Mouse (Mus musculus) midbrain, embryonic 16.5 days (tissue): ENCODE data around the gene Gm20388. TPM values are rescaled to one million over a fixed set of nuclear protein-coding genes. Genes with fewer than 3 reads are reported as not detected.

Experiments used
- ATAC-seq: fragments of 200-750 bp; cut with Nextera tagmentation; 2 replicates; pipeline ENCODE4 v1.8.0; 2017; ENCODE audit warnings: moderate TSS enrichment
- H3K27ac ChIP-seq: fragments of 300-500 bp; sonication (generic); 2 replicates; pipeline ENCODE4 v1.5.1; 2014; ENCODE audit warnings: mild to moderate bottlenecking, low read length, mixed read lengths
- H3K27me3 ChIP-seq: fragments of 300-500 bp; sonication (generic); 2 replicates; pipeline ENCODE4 v1.6.1; 2014; ENCODE audit warnings: low read depth, low read length, mixed read lengths; ENCODE audit not compliant: control insufficient read depth, insufficient read depth
- H3K36me3 ChIP-seq: fragments of 300-500 bp; sonication (generic); 2 replicates; pipeline ENCODE4 v1.6.1; 2014; ENCODE audit warnings: mild to moderate bottlenecking, low read length, moderate library complexity, mixed read lengths; ENCODE audit not compliant: control insufficient read depth, insufficient read depth
- H3K4me1 ChIP-seq: fragments of 300-500 bp; sonication (generic); 2 replicates; pipeline ENCODE4 v1.6.1; 2014; ENCODE audit warnings: mild to moderate bottlenecking, low read length, mixed read lengths; ENCODE audit not compliant: control insufficient read depth, insufficient read depth
- H3K4me2 ChIP-seq: fragments of 300-500 bp; sonication (generic); 2 replicates; pipeline ENCODE4 v1.6.1; 2014; ENCODE audit warnings: mild to moderate bottlenecking, low read length, mixed read lengths
- H3K4me3 ChIP-seq: fragments of 300-500 bp; sonication (generic); 2 replicates; pipeline ENCODE4 v1.5.1; 2014; ENCODE audit warnings: low read depth, mild to moderate bottlenecking, low read length, moderate library complexity, mixed read lengths
- H3K9ac ChIP-seq: fragments of 300-500 bp; sonication (generic); 2 replicates; pipeline ENCODE4 v1.6.1; 2014; ENCODE audit warnings: low read depth, low read length, mixed read lengths
- H3K9me3 ChIP-seq: fragments of 300-500 bp; sonication (generic); replicated peaks from 2 replicates; pipeline ENCODE4 v1.6.1; 2014; ENCODE audit warnings: mild to moderate bottlenecking, low read length, mixed read lengths; ENCODE audit not compliant: control insufficient read depth, poor library complexity, severe bottlenecking
- WGBS: fragments of 180-500 bp; shearing (Covaris S2); extraction: QIAGEN DNeasy Blood & Tissue Kit; methylation state at CpG from one replicate; pipeline ENCODE4 v1.1.7; 2014; 5-methylcytosine and 5-hydroxymethylcytosine counted together
- polyA plus RNA-seq: library from polyadenylated mRNA; unstranded; fragments of >200 nt; fragmentation: Nextera tagmentation; extraction: Ambion mirVana; gene quantifications from 2 replicates; pipeline ENCODE4 v1.2.1, GENCODE M21; 2015

Gm20388 gene
- polyA plus RNA-seq, 1 experiment from 2014 or later: 7.5 TPM

- Histone ChIP-seq H3K9ac (peak overlapping the region; percentile 43; the same call in 1 of the 2 replicates), H3K27ac (peak overlapping the region; percentile 92), H3K4me3 (peak overlapping the region; percentile 20), H3K9me3 (no peaks in the 10 kb centered on the region), H3K36me3 (no peaks in the 10 kb centered on the region), H3K27me3 (no peaks in the 10 kb centered on the region), H3K4me2 (peak overlapping the region; percentile 45), H3K4me1 (peaks cover 16% of the 10 kb centered on the region)
- 2% methylated on average over 16 of the region's 17 CpGs for WGBS
- ATAC-seq: peak; percentile 66
Measured at GRCm38 (mm10) chr8:121697735-121698614, 1787.3 kb downstream of the Gm20388 start.

- Histone ChIP-seq H3K4me3 (peak overlapping the region; percentile 20), H3K9ac (peak overlapping the region; percentile 43; the same call in 1 of the 2 replicates), H3K4me2 (peak overlapping the region; percentile 45), H3K36me3 (no peaks in the 10 kb centered on the region), H3K27me3 (no peaks in the 10 kb centered on the region), H3K4me1 (peaks cover 16% of the 10 kb centered on the region), H3K27ac (peak overlapping the region; percentile 92), H3K9me3 (no peaks in the 10 kb centered on the region)
- WGBS: 6% methylated on average over 9 of the region's 9 CpGs
- 0 out of 2 replicates have a peak, but pooled peaks have one; percentile 9 for ATAC-seq
Measured at GRCm38 (mm10) chr8:121698615-121699101, 1788.0 kb downstream of the Gm20388 start.

- H3K27ac ChIP-seq: no peak overlapping the region
- no peaks in the 10 kb centered on the region for H3K27me3 ChIP-seq
- no peaks in the 10 kb centered on the region for H3K9me3 ChIP-seq
- ATAC-seq: no peak
- H3K4me2 ChIP-seq: no peak overlapping the region
- H3K9ac ChIP-seq: no peak overlapping the region
- peaks cover 16% of the 10 kb centered on the region for H3K4me1 ChIP-seq
- H3K36me3 ChIP-seq: no peaks in the 10 kb centered on the region
- H3K4me3 ChIP-seq: no peak overlapping the region
- 95% methylated on average over 2 of the region's 2 CpGs for WGBS
Measured at GRCm38 (mm10) chr8:121699936-121700335, 1789.3 kb downstream of the Gm20388 start.

- no peak overlapping the region for H3K4me3 ChIP-seq
Measured at GRCm38 (mm10) chr8:121705174-121705573, 1794.5 kb downstream of the Gm20388 start.

GRCm38 (mm10) chr8:121706956-121707355, 1796.3 kb downstream of the Gm20388 start:
- Histone ChIP-seq H3K4me1 (no peaks in the 10 kb centered on the region), H3K4me3 (no peak overlapping the region), H3K36me3 (no peaks in the 10 kb centered on the region), H3K9ac (no peak overlapping the region), H3K9me3 (no peaks in the 10 kb centered on the region), H3K27me3 (no peaks in the 10 kb centered on the region), H3K4me2 (no peak overlapping the region), H3K27ac (no peak overlapping the region)
- 91% methylated on average over 11 of the region's 11 CpGs for WGBS
- ATAC-seq: no peak

More at GRCm38 (mm10) chr8:121705174-121705573, 1794.5 kb downstream of the Gm20388 start:
- WGBS: 67% methylated on average over 3 of the region's 3 CpGs
- H3K4me2 ChIP-seq: no peak overlapping the region
- H3K27me3 ChIP-seq: no peaks in the 10 kb centered on the region
- H3K9me3 ChIP-seq: no peaks in the 10 kb centered on the region
- H3K27ac ChIP-seq: no peak overlapping the region
- ATAC-seq: no peak
- no peaks in the 10 kb centered on the region for H3K4me1 ChIP-seq
- no peak overlapping the region for H3K9ac ChIP-seq
- H3K36me3 ChIP-seq: no peaks in the 10 kb centered on the region

- Histone ChIP-seq H3K27ac (no peak overlapping the region), H3K4me3 (no peak overlapping the region), H3K9me3 (no peaks in the 10 kb centered on the region), H3K36me3 (no peaks in the 10 kb centered on the region), H3K4me2 (no peak overlapping the region), H3K27me3 (no peaks in the 10 kb centered on the region), H3K4me1 (no peaks in the 10 kb centered on the region), H3K9ac (no peak overlapping the region)
- WGBS: 35% methylated on average over 6 of the region's 6 CpGs
- no peak for ATAC-seq
Measured at GRCm38 (mm10) chr8:121708406-121708805, 1797.8 kb downstream of the Gm20388 start.

GRCm38 (mm10) chr8:121717502-121717901, 1806.9 kb downstream of the Gm20388 start:
- 39% methylated on average over 14 of the region's 14 CpGs for WGBS
- Histone ChIP-seq H3K36me3 (no peaks in the 10 kb centered on the region), H3K4me3 (no peak overlapping the region), H3K27ac (peak overlapping the region; percentile 76), H3K9ac (peak overlapping the region; percentile 49), H3K4me2 (peak overlapping the region; percentile 36), H3K4me1 (peaks cover 15% of the 10 kb centered on the region), H3K27me3 (no peaks in the 10 kb centered on the region), H3K9me3 (no peaks in the 10 kb centered on the region)
- peak; percentile 66 for ATAC-seq

- H3K9ac ChIP-seq: 0 out of 2 replicates have a peak overlapping the region, but pooled peaks have one; percentile 32
- ATAC-seq: peak; percentile 88
- H3K4me2 ChIP-seq: peak overlapping the region; percentile 36
- no peak overlapping the region for H3K4me3 ChIP-seq
- 24% methylated on average over 12 of the region's 12 CpGs for WGBS
- no peaks in the 10 kb centered on the region for H3K36me3 ChIP-seq
- H3K4me1 ChIP-seq: peaks cover 15% of the 10 kb centered on the region
- H3K27ac ChIP-seq: peak overlapping the region; percentile 76
- no peaks in the 10 kb centered on the region for H3K9me3 ChIP-seq
- H3K27me3 ChIP-seq: no peaks in the 10 kb centered on the region
Measured at GRCm38 (mm10) chr8:121717982-121718425, 1807.4 kb downstream of the Gm20388 start.

GRCm38 (mm10) chr8:121718925-121719324, 1808.3 kb downstream of the Gm20388 start:
- Histone ChIP-seq H3K4me1 (peaks cover 15% of the 10 kb centered on the region), H3K36me3 (no peaks in the 10 kb centered on the region), H3K9me3 (no peaks in the 10 kb centered on the region), H3K4me2 (no peak overlapping the region), H3K27me3 (no peaks in the 10 kb centered on the region), H3K27ac (no peak overlapping the region), H3K4me3 (no peak overlapping the region), H3K9ac (no peak overlapping the region)
- no peak for ATAC-seq
- WGBS: 56% methylated on average over 6 of the region's 6 CpGs
